Mouse (Mus musculus): ENCODE measurements around the gene Ebf1. TPM values are rescaled to one million over a fixed set of nuclear protein-coding genes. Genes with fewer than 3 reads are reported as not detected.

Gene Ebf1
- total and polyA plus RNA-seq, 3 experiments = 0.04 TPM; not detected in 2

- no peaks in the 10 kb centered on the region for H3K27me3 ChIP-seq (ENCODE audit: control insufficient read depth in 1 of 2, insufficient read depth in 2 of 2, low read length in 2 of 2)
- no peak for DNase-seq (ENCODE audit: low read depth, low spot score)
Measured at GRCm38 (mm10) chr11:44795767-44796166, 178.7 kb downstream of the Ebf1 start.

GRCm38 (mm10) chr11:44798270-44798669, 181.2 kb downstream of the Ebf1 start:
- Histone ChIP-seq H3K4me3 (ENCODE audit: control insufficient read depth in 1 of 2, insufficient read depth in 1 of 2, low read depth in 2 of 2, low read length in 2 of 2) (no peak overlapping the region), H3K27ac (ENCODE audit: control insufficient read depth, low read depth, low read length) (no peak overlapping the region), H3K9me3 (replicated peaks; ENCODE audit: insufficient read depth, low read length) (no peaks in the 10 kb centered on the region), H3K9ac (ENCODE audit: control insufficient read depth, low read depth, low read length, poor library complexity, severe bottlenecking) (no peak overlapping the region), H3K27me3 (ENCODE audit: control insufficient read depth in 1 of 2, insufficient read depth in 2 of 2, low read length in 2 of 2) (no peaks in the 10 kb centered on the region), H3K36me3 (ENCODE audit: control insufficient read depth in 1 of 2, insufficient read depth in 2 of 2, low read length in 2 of 2) (no peaks in the 10 kb centered on the region), H3K79me2 (ENCODE audit: control insufficient read depth, insufficient read depth, low read length, poor library complexity) (no peaks in the 10 kb centered on the region), H3K4me1 (ENCODE audit: control insufficient read depth in 1 of 2, insufficient read depth in 2 of 2, low read length in 2 of 2) (no peaks in the 10 kb centered on the region)
- TF ChIP-seq NRF1 (IDR thresholded peaks at IDR 0.05; ENCODE audit: insufficient read depth, low read depth, low read length, poor library complexity, severe bottlenecking) (no peak), ZC3H11A (IDR thresholded peaks at IDR 0.05; ENCODE audit: low read depth, low read length) (no peak), ETS1 (IDR thresholded peaks at IDR 0.05; ENCODE audit: low read depth, low read length) (no peak), CTCF (IDR thresholded peaks at IDR 0.05 in 2 of 3, conservative IDR thresholded peaks at IDR 0.05 in 1 of 3; ENCODE audit: control insufficient read depth in 1 of 3, insufficient read depth in 1 of 3, low read depth in 2 of 3, low read length in 3 of 3, poor library complexity in 1 of 3, severe bottlenecking in 1 of 3) (no peak), USF1 (IDR thresholded peaks at IDR 0.05; ENCODE audit: low read depth, low read length) (no peak), UBTF (IDR thresholded peaks at IDR 0.05; ENCODE audit: borderline replicate concordance, insufficient read depth, low read depth, low read length) (no peak), MAFK (IDR thresholded peaks at IDR 0.05; ENCODE audit: borderline replicate concordance, low read depth, low read length) (no peak), POLR2AphosphoS2 (IDR thresholded peaks at IDR 0.05; ENCODE audit: low read length) (no peak), CHD1 (IDR thresholded peaks at IDR 0.05; ENCODE audit: low read depth, low read length) (no peak), SIN3A (IDR thresholded peaks at IDR 0.05; ENCODE audit: low read length) (no peak), POLR2AphosphoS5 (IDR thresholded peaks at IDR 0.05; ENCODE audit: borderline replicate concordance, low read depth, low read length) (no peak), TCF12 (IDR thresholded peaks at IDR 0.05; ENCODE audit: low read depth, low read length) (no peak), ELF1 (IDR thresholded peaks at IDR 0.05; ENCODE audit: low read depth, low read length) (no peak), TBP (IDR thresholded peaks at IDR 0.05; ENCODE audit: low read depth, low read length) (no peak), KAT2A (conservative IDR thresholded peaks at IDR 0.05; ENCODE audit: low read depth, low read length) (no peak), RCOR1 (IDR thresholded peaks at IDR 0.05; ENCODE audit: low read depth, low read length) (no peak), CHD2 (IDR thresholded peaks at IDR 0.05; ENCODE audit: low read length) (no peak)
- no peak for DNase-seq (ENCODE audit: low read depth, low spot score)

More at GRCm38 (mm10) chr11:44795767-44796166, 178.7 kb downstream of the Ebf1 start:
- Histone ChIP-seq H3K4me1 (ENCODE audit: control insufficient read depth in 1 of 2, insufficient read depth in 2 of 2, low read length in 2 of 2) (no peaks in the 10 kb centered on the region), H3K79me2 (ENCODE audit: control insufficient read depth, insufficient read depth, low read length, poor library complexity) (no peaks in the 10 kb centered on the region), H3K9me3 (replicated peaks; ENCODE audit: insufficient read depth, low read length) (no peaks in the 10 kb centered on the region), H3K36me3 (ENCODE audit: control insufficient read depth in 1 of 2, insufficient read depth in 2 of 2, low read length in 2 of 2) (no peaks in the 10 kb centered on the region), H3K9ac (ENCODE audit: control insufficient read depth, low read depth, low read length, poor library complexity, severe bottlenecking) (no peak overlapping the region), H3K27ac (ENCODE audit: control insufficient read depth, low read depth, low read length) (no peak overlapping the region), H3K4me3 (ENCODE audit: control insufficient read depth in 1 of 2, insufficient read depth in 1 of 2, low read depth in 2 of 2, low read length in 2 of 2) (no peak overlapping the region)
- no peak for TF ChIP-seq TCF12 (IDR thresholded peaks at IDR 0.05; ENCODE audit: low read depth, low read length)
- no peak for TF ChIP-seq MYC (IDR thresholded peaks at IDR 0.05; ENCODE audit: low read depth, low read length)
- no peak for TF ChIP-seq CTCF (IDR thresholded peaks at IDR 0.05 in 2 of 3, conservative IDR thresholded peaks at IDR 0.05 in 1 of 3; ENCODE audit: control insufficient read depth in 1 of 3, insufficient read depth in 1 of 3, low read depth in 2 of 3, low read length in 3 of 3, poor library complexity in 1 of 3, severe bottlenecking in 1 of 3)
- no peak for TF ChIP-seq MAZ (IDR thresholded peaks at IDR 0.05; ENCODE audit: low read depth, low read length)
- no peak for TF ChIP-seq USF2 (IDR thresholded peaks at IDR 0.05; ENCODE audit: borderline replicate concordance in 1 of 2, insufficient read depth in 1 of 2, low read depth in 1 of 2, low read length in 2 of 2)
- TF ChIP-seq GABPA (IDR thresholded peaks at IDR 0.05; ENCODE audit: low read depth, low read length) = no peak
- no peak for TF ChIP-seq BHLHE40 (IDR thresholded peaks at IDR 0.05; ENCODE audit: borderline replicate concordance, low read depth, low read length)
- TF ChIP-seq MEF2A (IDR thresholded peaks at IDR 0.05; ENCODE audit: extremely low read depth, insufficient replicate concordance, low read depth, low read length, poor library complexity, severe bottlenecking) = no peak
- no peak for TF ChIP-seq UBTF (IDR thresholded peaks at IDR 0.05; ENCODE audit: borderline replicate concordance, insufficient read depth, low read depth, low read length)
- TF ChIP-seq EP300 (IDR thresholded peaks at IDR 0.05; ENCODE audit: low read depth in 1 of 2, low read length in 2 of 2) = no peak
- no peak for TF ChIP-seq SMC3 (IDR thresholded peaks at IDR 0.05; ENCODE audit: low read depth, low read length)
- no peak for TF ChIP-seq MAFK (IDR thresholded peaks at IDR 0.05; ENCODE audit: borderline replicate concordance, low read depth, low read length)

Data from MEL (cell line).